Mouse (Mus musculus): Measurements from ENCODE around the gene Thumpd3. TPM values are rescaled to one million over a fixed set of nuclear protein-coding genes. Genes with fewer than 3 reads are reported as not detected.

Thumpd3 gene
- total and polyA plus RNA-seq, 3 experiments = 7.5 to 127 (median 95.1) TPM

DNA sequence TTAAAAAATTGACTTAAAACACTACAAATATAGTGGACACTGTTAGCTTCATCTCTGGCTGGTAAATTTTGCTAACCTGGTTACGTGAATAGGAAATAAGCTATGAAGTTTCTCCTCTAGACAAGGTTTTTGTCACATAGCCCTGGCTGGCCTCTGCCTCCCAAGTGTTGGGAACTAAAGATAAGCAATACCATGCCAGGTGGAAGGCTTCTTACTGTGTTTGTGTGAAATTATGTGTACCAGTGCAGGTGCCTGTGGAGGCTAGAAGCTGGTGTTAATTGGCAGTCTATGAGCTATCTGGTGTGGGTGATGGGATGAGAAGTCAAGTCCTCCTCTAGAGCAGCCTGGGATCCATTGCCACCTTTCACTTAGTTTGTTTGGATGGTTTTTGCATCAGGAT is 23.1 kb downstream of the Thumpd3 start:
- no peaks in the 10 kb centered on the region for H3K9me3 ChIP-seq (replicated peaks)
- H3K36me3 ChIP-seq (replicated peaks) = peaks cover 82% of the 10 kb centered on the region
- DNase-seq (ENCODE audit: low spot score) = no peak
- no peak for ATAC-seq (ENCODE audit: extremely low read depth, insufficient number of reproducible peaks, low FRiP score, poor library complexity, severe bottlenecking)
- no peaks in the 10 kb centered on the region for H3K27me3 ChIP-seq (ENCODE audit: insufficient read depth, low read length)
- H3K4me3 ChIP-seq (ENCODE audit: low read depth, low read length) = no peak overlapping the region
- peaks cover 34% of the 10 kb centered on the region for H3K4me1 ChIP-seq (ENCODE audit: insufficient read depth, low read depth, low read length)
- no peak for TF ChIP-seq CTCF (IDR thresholded peaks at IDR 0.05; ENCODE audit: low read depth, low read length)
- TF ChIP-seq GATA1 (IDR thresholded peaks at IDR 0.05; ENCODE audit: borderline replicate concordance, low read length) = no peak
- TF ChIP-seq POLR2AphosphoS5 (IDR thresholded peaks at IDR 0.05; ENCODE audit: insufficient replicate concordance, low read depth, low read length) = no peak
- TF ChIP-seq TAL1 (conservative IDR thresholded peaks at IDR 0.05; ENCODE audit: low read depth, low read length) = no peak

DNA sequence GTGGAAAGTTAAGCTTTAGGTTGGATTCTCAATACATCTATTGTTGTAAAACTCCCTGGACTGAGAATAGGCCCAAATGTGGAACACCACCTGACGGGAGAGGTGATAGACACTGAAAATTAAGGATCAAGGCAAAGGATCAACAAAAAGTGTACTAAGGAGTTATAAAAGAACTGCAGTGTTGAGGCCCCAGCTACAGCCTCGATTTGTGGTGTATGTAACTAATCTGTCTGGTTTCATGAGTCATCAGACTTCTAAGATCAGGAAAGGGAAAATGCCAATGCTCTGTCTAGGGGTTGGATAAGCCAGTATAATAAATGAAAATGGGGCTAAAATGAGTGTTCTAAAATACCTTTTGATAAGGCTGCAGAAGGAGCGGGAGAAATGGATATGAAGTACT is 29.2 kb downstream of the Thumpd3 start:
- peaks cover 28% of the 10 kb centered on the region for H3K36me3 ChIP-seq (replicated peaks)
- no peak for ATAC-seq (ENCODE audit: extremely low read depth, insufficient number of reproducible peaks, low FRiP score, poor library complexity, severe bottlenecking)

DNA sequence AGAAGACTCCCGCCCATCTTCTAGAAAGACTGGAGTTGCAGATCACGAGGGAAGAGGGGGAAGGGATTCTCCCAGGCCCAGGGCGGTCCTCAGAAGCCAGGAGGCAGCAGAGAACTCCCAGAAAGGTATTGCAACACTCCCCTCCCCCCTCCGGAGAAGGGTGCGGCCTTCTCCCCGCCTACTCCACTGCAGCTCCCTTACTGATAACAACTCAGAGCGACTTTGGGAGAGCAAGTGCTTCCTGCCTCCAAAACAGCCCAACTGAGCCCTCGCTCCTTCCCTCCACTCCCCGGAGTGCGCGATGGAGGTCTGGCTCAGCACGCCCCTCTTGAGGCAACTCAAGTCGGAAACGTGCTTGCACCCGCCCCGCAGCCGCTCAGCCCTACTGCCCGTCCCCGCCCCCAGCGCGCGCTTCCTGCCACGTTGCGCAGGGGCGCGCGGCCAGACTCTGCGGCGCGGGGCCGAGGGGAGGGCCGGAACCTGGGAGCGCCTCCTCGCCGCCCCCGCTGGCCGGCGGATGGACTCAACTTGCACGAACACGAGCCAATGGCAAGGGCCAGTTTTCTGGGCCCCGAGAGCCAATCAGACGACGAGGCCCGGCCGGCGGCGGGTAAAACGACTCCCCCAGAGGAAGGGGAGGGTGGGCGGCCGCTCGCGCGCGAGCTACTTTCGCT is 30.1 kb downstream of the Thumpd3 start:
- H3K4me1 ChIP-seq (ENCODE audit: insufficient read depth, low read depth, low read length) = peaks cover 36% of the 10 kb centered on the region
- DNase-seq (ENCODE audit: low spot score) (peak; percentile 89), ATAC-seq (ENCODE audit: extremely low read depth, insufficient number of reproducible peaks, low FRiP score, poor library complexity, severe bottlenecking) (peak; percentile 65)
- H3K4me3 ChIP-seq (ENCODE audit: low read depth, low read length) = peak overlapping the region; percentile 90
- H3K27me3 ChIP-seq (ENCODE audit: insufficient read depth, low read length) = no peaks in the 10 kb centered on the region
- H3K36me3 ChIP-seq (replicated peaks) = peaks cover 25% of the 10 kb centered on the region
- TF ChIP-seq GATA2 (IDR thresholded peaks at IDR 0.05; ENCODE audit: borderline replicate concordance, low read depth, low read length) (no peak), POLR2AphosphoS5 (IDR thresholded peaks at IDR 0.05; ENCODE audit: insufficient replicate concordance, low read depth, low read length) (peak; percentile 77)
- no peaks in the 10 kb centered on the region for H3K9me3 ChIP-seq (replicated peaks)

More for the DNA sequence above, 29.2 kb downstream of the Thumpd3 start:
- Histone ChIP-seq H3K27me3 (ENCODE audit: insufficient read depth, low read length) (no peaks in the 10 kb centered on the region), H3K4me3 (ENCODE audit: low read depth, low read length) (peak overlapping the region; percentile 90), H3K9me3 (replicated peaks) (no peaks in the 10 kb centered on the region), H3K4me1 (ENCODE audit: insufficient read depth, low read depth, low read length) (peaks cover 35% of the 10 kb centered on the region)
- TF ChIP-seq GATA1 (IDR thresholded peaks at IDR 0.05; ENCODE audit: borderline replicate concordance, low read length) (no peak), TAL1 (conservative IDR thresholded peaks at IDR 0.05; ENCODE audit: low read depth, low read length) (no peak), POLR2AphosphoS5 (IDR thresholded peaks at IDR 0.05; ENCODE audit: insufficient replicate concordance, low read depth, low read length) (no peak), CTCF (IDR thresholded peaks at IDR 0.05; ENCODE audit: low read depth, low read length) (no peak), GATA2 (IDR thresholded peaks at IDR 0.05; ENCODE audit: borderline replicate concordance, low read depth, low read length) (no peak)
- DNase-seq (ENCODE audit: low spot score) = no peak

DNA sequence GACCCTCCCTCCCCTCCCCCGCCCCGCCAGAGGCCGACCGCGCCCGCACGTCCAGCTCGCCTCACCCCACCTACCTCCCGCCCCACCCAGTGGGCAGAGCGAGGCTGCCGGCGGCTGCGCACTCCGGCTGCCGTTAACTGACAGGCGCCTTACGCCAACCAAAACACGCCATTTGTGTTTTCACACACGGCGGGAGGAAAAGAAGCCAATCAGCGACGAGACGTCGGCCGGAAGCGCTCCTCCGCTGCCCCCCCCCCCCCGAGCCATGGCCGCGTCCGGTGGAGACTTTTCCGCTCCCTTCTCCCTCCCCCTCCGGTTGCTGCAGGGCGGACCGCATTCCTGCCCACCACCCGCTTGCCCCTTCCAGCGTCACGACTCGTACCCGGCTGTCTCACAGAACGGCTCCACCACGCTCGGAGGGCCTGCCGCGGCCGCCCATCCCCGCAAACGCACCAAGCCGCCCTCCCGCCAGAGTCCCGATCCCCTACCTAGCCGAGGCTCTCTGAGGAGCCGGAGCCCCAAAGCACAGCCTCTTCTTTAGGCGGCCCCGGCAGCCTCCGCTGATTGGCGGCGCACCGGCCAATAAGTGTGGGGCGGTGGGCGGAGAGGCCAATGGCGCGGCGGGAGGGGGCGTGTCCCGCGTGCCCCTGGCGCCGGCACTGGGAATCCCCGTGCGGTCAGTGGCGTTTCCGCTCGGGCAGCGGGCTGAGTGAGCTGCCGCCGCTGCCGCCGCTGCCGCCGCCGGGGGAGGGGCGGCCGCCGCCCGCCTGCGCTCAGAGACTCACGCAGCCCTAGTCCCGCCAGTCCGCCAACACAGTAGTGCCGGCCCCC is 30.9 kb downstream of the Thumpd3 start, which contains the start of gene Setd5:
Setd5 (plus strand) TSS at position 680 of the 831 bp plus-strand sequence.
- DNase-seq (ENCODE audit: low spot score) (peak; percentile 98), ATAC-seq (ENCODE audit: extremely low read depth, insufficient number of reproducible peaks, low FRiP score, poor library complexity, severe bottlenecking) (peak; percentile 52)
- Histone ChIP-seq H3K4me3 (ENCODE audit: low read depth, low read length) (peak within 1 kb of the TSS; percentile 90), H3K36me3 (replicated peaks) (peaks cover 19% of the 10 kb centered on the region), H3K27me3 (ENCODE audit: insufficient read depth, low read length) (no peaks in the 10 kb centered on the region), H3K4me1 (ENCODE audit: insufficient read depth, low read depth, low read length) (peaks cover 34% of the 10 kb centered on the region), H3K9me3 (replicated peaks) (no peaks in the 10 kb centered on the region)
- TF ChIP-seq TAL1 (conservative IDR thresholded peaks at IDR 0.05; ENCODE audit: low read depth, low read length) = no peak
- no peak for TF ChIP-seq GATA1 (IDR thresholded peaks at IDR 0.05; ENCODE audit: borderline replicate concordance, low read length)
- TF ChIP-seq GATA2 (IDR thresholded peaks at IDR 0.05; ENCODE audit: borderline replicate concordance, low read depth, low read length) = no peak
- no peak for TF ChIP-seq CTCF (IDR thresholded peaks at IDR 0.05; ENCODE audit: low read depth, low read length)

DNA sequence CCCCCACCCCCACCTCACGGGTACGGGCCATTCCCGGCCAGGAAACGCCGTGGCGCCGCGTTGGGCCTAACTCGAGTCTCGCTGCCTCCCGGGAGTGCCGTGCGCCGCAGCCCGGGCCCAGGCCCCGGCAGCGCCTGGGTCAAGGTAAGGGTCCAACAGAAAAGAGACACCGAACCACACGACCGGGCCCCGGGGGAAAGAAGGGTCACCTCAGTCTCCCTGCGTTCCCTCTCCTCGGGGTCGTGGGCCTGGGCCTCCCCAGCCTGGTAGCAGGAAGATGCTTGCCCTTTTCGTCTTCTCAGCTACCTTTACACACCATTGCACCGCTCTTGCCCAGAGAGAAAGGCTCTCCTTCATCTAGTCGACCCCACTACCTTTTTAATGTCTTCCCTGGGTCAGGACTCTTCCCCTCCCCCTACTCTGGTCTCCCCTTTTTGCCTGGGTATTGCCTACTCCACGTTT is 31.6 kb downstream of the Thumpd3 start:
- Histone ChIP-seq H3K27me3 (ENCODE audit: insufficient read depth, low read length) (no peaks in the 10 kb centered on the region), H3K9me3 (replicated peaks) (no peaks in the 10 kb centered on the region), H3K36me3 (replicated peaks) (peaks cover 22% of the 10 kb centered on the region), H3K4me1 (ENCODE audit: insufficient read depth, low read depth, low read length) (peaks cover 37% of the 10 kb centered on the region), H3K4me3 (ENCODE audit: low read depth, low read length) (peak overlapping the region; percentile 90)
- DNase-seq (ENCODE audit: low spot score) = peak; percentile 6
- ATAC-seq (ENCODE audit: extremely low read depth, insufficient number of reproducible peaks, low FRiP score, poor library complexity, severe bottlenecking) = no peak
- no peak for TF ChIP-seq POLR2AphosphoS5 (IDR thresholded peaks at IDR 0.05; ENCODE audit: insufficient replicate concordance, low read depth, low read length)
- TF ChIP-seq CTCF (IDR thresholded peaks at IDR 0.05; ENCODE audit: low read depth, low read length) = no peak
- no peak for TF ChIP-seq TAL1 (conservative IDR thresholded peaks at IDR 0.05; ENCODE audit: low read depth, low read length)
- TF ChIP-seq GATA1 (IDR thresholded peaks at IDR 0.05; ENCODE audit: borderline replicate concordance, low read length) = no peak
- no peak for TF ChIP-seq GATA2 (IDR thresholded peaks at IDR 0.05; ENCODE audit: borderline replicate concordance, low read depth, low read length)

DNA sequence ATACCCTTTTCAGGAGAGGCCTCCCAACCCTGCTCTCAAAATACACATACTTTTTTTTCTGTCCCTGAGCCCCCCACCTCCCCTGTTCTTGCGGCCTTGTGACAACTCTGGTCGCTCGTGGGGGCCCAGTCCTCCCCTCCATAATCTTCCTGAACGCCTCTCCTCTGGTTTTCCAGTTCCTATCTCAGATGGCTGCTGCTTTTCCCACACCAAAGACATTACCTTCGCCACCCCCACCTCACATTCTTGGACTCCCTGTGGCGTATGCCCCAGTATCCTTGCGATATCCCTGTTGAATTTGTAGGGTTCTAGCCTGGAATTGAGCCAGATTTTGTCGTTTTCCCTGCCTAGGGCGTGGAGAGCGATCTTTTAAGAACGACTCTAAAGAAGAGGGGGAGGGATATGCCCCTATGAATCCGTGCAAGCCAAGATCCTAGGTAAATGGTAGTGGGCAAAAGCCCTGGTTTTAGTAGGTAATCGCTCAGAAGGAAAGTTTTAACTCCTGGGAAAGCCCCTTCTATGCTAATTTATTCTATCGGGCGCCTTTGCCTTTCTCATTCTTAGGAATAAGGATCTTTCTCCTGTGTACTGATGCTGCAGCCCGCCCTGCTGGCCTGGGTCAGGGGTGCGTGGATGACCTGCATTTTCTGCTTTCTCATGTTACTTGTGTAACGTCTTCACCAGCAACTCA is 32.2 kb downstream of the Thumpd3 start:
- H3K9me3 ChIP-seq (replicated peaks) = no peaks in the 10 kb centered on the region
- no peaks in the 10 kb centered on the region for H3K27me3 ChIP-seq (ENCODE audit: insufficient read depth, low read length)
- peaks cover 39% of the 10 kb centered on the region for H3K4me1 ChIP-seq (ENCODE audit: insufficient read depth, low read depth, low read length)
- TF ChIP-seq GATA2 (IDR thresholded peaks at IDR 0.05; ENCODE audit: borderline replicate concordance, low read depth, low read length) (no peak), POLR2AphosphoS5 (IDR thresholded peaks at IDR 0.05; ENCODE audit: insufficient replicate concordance, low read depth, low read length) (no peak), CTCF (IDR thresholded peaks at IDR 0.05; ENCODE audit: low read depth, low read length) (no peak), TAL1 (conservative IDR thresholded peaks at IDR 0.05; ENCODE audit: low read depth, low read length) (no peak), GATA1 (IDR thresholded peaks at IDR 0.05; ENCODE audit: borderline replicate concordance, low read length) (no peak)
- H3K4me3 ChIP-seq (ENCODE audit: low read depth, low read length) = peak overlapping the region; percentile 90
- no peak for ATAC-seq (ENCODE audit: extremely low read depth, insufficient number of reproducible peaks, low FRiP score, poor library complexity, severe bottlenecking)
- H3K36me3 ChIP-seq (replicated peaks) = peaks cover 20% of the 10 kb centered on the region
- DNase-seq (ENCODE audit: low spot score) = peak; percentile 4
